Mouse (Mus musculus): ENCODE results near the gene Tmem53.

DNA sequence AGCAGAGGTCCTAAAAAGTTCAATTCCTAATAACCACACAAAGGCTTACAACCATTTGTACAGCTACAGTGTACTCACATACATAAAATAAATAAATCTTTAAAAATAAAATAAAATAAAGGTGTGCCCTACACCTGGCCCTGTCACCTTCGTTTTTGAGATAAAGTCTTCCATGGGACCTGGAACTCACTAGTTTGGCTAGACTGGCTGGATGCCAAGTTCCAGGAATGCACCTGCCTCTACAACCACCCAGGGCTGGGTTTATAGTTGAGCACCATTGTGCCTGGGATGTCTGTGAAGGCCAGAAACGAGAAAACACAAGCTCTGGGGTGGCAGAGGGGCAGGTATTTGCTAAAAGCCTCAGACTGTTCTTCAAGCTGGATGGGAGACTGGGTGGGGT is 12.6 kb upstream of the Tmem53 start:
- no peak for TF ChIP-seq POLR2A (IDR thresholded peaks at IDR 0.05; ENCODE audit: extremely low read depth, insufficient read depth, low read length)
- no peak for TF ChIP-seq CTCF (IDR thresholded peaks at IDR 0.05; ENCODE audit: extremely low read depth, insufficient read depth, low read length)
